Comparison of ENCODE assay signal across 10 mouse cellular contexts in genomic region chr11:80504519-80505385, GRCm38 (mm10). TPM values are rescaled to one million over a fixed set of nuclear protein-coding genes. Genes with fewer than 3 reads are reported as not detected.
DNase-seq lines count a peak whose midpoint lies in the region; ATAC-seq and TF ChIP-seq lines count a peak whose summit lies in the region.
"Had no signal": no experiment of that assay in that cellular context is flagged by ENCODE, and none has a peak within 500 bp of the region (broad histone marks: within the 10 kb centered on the region; RNA-seq: fewer than 3 reads in every experiment).

No protein-coding gene starts in this region.

- ATAC-seq in frontal cortex, adult (ENCODE audit: low TSS enrichment), result peak; percentile 11; the same call in 1 of the 2 replicates
- no peak; the same call in 1 of the 2 replicates for ATAC-seq in forebrain, embryonic 11.5 days (replicated peaks; ENCODE audit: low FRiP score)
- ATAC-seq in neutrophil, adult 5-6 weeks (ENCODE audit: extremely low read depth, insufficient number of reproducible peaks, low FRiP score, poor library complexity, severe bottlenecking), result peak; percentile 36
- ATAC-seq in lung, postnatal 0 days, result no peak
- ATAC-seq: activated CD4-positive, CD25-positive, alpha-beta regulatory T cell, adult 4 months had no signal

- no peak overlapping the region for H3K4me3 ChIP-seq in forebrain, embryonic 11.5 days (ENCODE audit: low read depth, low read length)
- H3K4me3 ChIP-seq in limb, embryonic 10.5 days, result peak overlapping the region; percentile 21; the same call in 1 of the 2 replicates
- no peak overlapping the region for H3K4me3 ChIP-seq in lung, postnatal 0 days (ENCODE audit: low read depth, low read length)

- no peak for TF ChIP-seq CTCF in lung, postnatal 0 days (IDR thresholded peaks at IDR 0.05)

- peak overlapping the region; percentile 98 for H3K27ac ChIP-seq in forebrain, embryonic 11.5 days (ENCODE audit: low read depth, low read length)
- peak overlapping the region; percentile 80 for H3K27ac ChIP-seq in limb, embryonic 10.5 days
- H3K27ac ChIP-seq in lung, postnatal 0 days (ENCODE audit: low read length), result no peak overlapping the region

- no peaks in the 10 kb centered on the region for H3K36me3 ChIP-seq in forebrain, embryonic 11.5 days (ENCODE audit: control insufficient read depth, insufficient read depth, low read length)
- H3K36me3 ChIP-seq in limb, embryonic 10.5 days, result no peaks in the 10 kb centered on the region
- no peaks in the 10 kb centered on the region for H3K36me3 ChIP-seq in lung, postnatal 0 days (ENCODE audit: insufficient read depth, low read length)

- no peak for DNase-seq in frontal cortex, postnatal 25 days (ENCODE audit: low spot score in 2 of 2)
- no peak for DNase-seq in forebrain, embryonic 11.5 days (ENCODE audit: low spot score)
- no peak for DNase-seq in limb, embryonic 10.5 days (ENCODE audit: low spot score)
- no peak for DNase-seq in left cerebral cortex, adult 9 months (ENCODE audit: low spot score in 2 of 2)
- no peak for DNase-seq in lung, postnatal 0 days (ENCODE audit: low spot score)
- no peak for DNase-seq in lung, postnatal 14 days
- DNase-seq: lung, adult 18-20 months had no signal

- no peaks in the 10 kb centered on the region for H3K9me3 ChIP-seq in forebrain, embryonic 11.5 days (ENCODE audit: control insufficient read depth, low read length)
- no peaks in the 10 kb centered on the region for H3K9me3 ChIP-seq in limb, embryonic 10.5 days (replicated peaks)
- no peaks in the 10 kb centered on the region for H3K9me3 ChIP-seq in lung, postnatal 0 days (ENCODE audit: low read length)

- TF ChIP-seq EP300 in lung, postnatal 0 days (IDR thresholded peaks at IDR 0.05), result no peak

- no peaks in the 10 kb centered on the region for H3K27me3 ChIP-seq in forebrain, embryonic 11.5 days (ENCODE audit: control insufficient read depth, insufficient read depth, low read length)
- H3K27me3 ChIP-seq in limb, embryonic 10.5 days (ENCODE audit: low read depth, poor library complexity, severe bottlenecking), result no peaks in the 10 kb centered on the region
- H3K27me3 ChIP-seq in lung, postnatal 0 days (replicated peaks; ENCODE audit: insufficient read depth, low read length), result no peaks in the 10 kb centered on the region

- H3K4me1 ChIP-seq in forebrain, embryonic 11.5 days (replicated peaks; ENCODE audit: control insufficient read depth, insufficient read depth, low read length), result peaks cover 23% of the 10 kb centered on the region
- peaks cover 40% of the 10 kb centered on the region for H3K4me1 ChIP-seq in limb, embryonic 10.5 days
- H3K4me1 ChIP-seq in lung, postnatal 0 days (ENCODE audit: insufficient read depth, low read depth, low read length), result no peaks in the 10 kb centered on the region; the same call in 1 of the 2 replicates

- peak overlapping the region; percentile 50 for H3K9ac ChIP-seq in forebrain, embryonic 11.5 days (ENCODE audit: low read length)
- H3K9ac ChIP-seq in lung, postnatal 0 days (replicated peaks; ENCODE audit: low read depth), result no peak overlapping the region

- 41% methylated on average over 6 of the region's 6 CpGs for WGBS in forebrain, embryonic 11.5 days
- 50% methylated on average over 6 of the region's 6 CpGs for WGBS in limb, embryonic 10.5 days
- 44% methylated on average over 6 of the region's 6 CpGs for WGBS in lung, postnatal 0 days

- H3K4me2 ChIP-seq in forebrain, embryonic 11.5 days (ENCODE audit: low read depth, low read length, severe bottlenecking), result peak overlapping the region; percentile 24; the same call in 1 of the 2 replicates
- H3K4me2 ChIP-seq in lung, postnatal 0 days (replicated peaks; ENCODE audit: low read depth, low read length), result no peak overlapping the region

RNA-seq across cellular contexts. Expression of gene Cdk5r1, which starts 27.9 kb away (rescaled TPM):
- polyA plus RNA-seq in forebrain, embryonic 11.5 days (2014; fragmentation: Nextera tagmentation; extraction: Ambion mirVana), result 15.7 and 18.4 TPM in 2 replicates
- 1.4 and 1.6 TPM in 2 replicates for polyA plus RNA-seq in limb, embryonic 10.5 days (2016; fragmentation: Nextera tagmentation; extraction: Ambion mirVana)
- total RNA-seq in neutrophil, adult 5-6 weeks (2017), result 4.3 and 5.8 TPM in 2 replicates
- polyA plus RNA-seq in lung, postnatal 0 days (2015; fragmentation: Nextera tagmentation; extraction: Ambion mirVana), result 0.39 and 0.48 TPM in 2 replicates

Comparison
In these comparisons a context has a peak if more than half of its experiments do, and no peak if none do; other contexts are left out.
1. ATAC-seq: peak in frontal cortex, adult (single experiment) and neutrophil, adult 5-6 weeks (single experiment); none in forebrain, embryonic 11.5 days (single experiment) and lung, postnatal 0 days (single experiment).